Mouse (Mus musculus) hindbrain, postnatal 0 days (tissue): ENCODE results near the gene Tbc1d16. TPM values are rescaled to one million over a fixed set of nuclear protein-coding genes. Genes with fewer than 3 reads are reported as not detected.
A peak's percentile ranks its signal among the peaks of the same experiment; 100 is the strongest.

Experiments
- ATAC-seq: fragments of 200-750 bp; cut with Nextera tagmentation; 2 replicates; pipeline ENCODE4 v1.8.0; 2017; ENCODE audit warnings: mild to moderate bottlenecking, moderate TSS enrichment, moderate library complexity
- DNase-seq: peaks from one replicate; pipeline ENCODE4 v3.0.0-alpha.2; 2015; ENCODE audit warnings: low spot score
- H3K27ac ChIP-seq: fragments of 300-500 bp; sonication (generic); 2 replicates; pipeline ENCODE4 v1.5.1; 2014; ENCODE audit warnings: mild to moderate bottlenecking
- H3K27me3 ChIP-seq: fragments of 300-500 bp; sonication (generic); 2 replicates; pipeline ENCODE4 v1.6.1; 2014; ENCODE audit warnings: low read length, mixed read lengths; ENCODE audit not compliant: insufficient read depth
- H3K36me3 ChIP-seq: fragments of 300-500 bp; sonication (generic); 2 replicates; pipeline ENCODE4 v1.6.1; 2014; ENCODE audit warnings: low read length, mixed read lengths; ENCODE audit not compliant: insufficient read depth
- H3K4me1 ChIP-seq: fragments of 300-500 bp; sonication (generic); 2 replicates; pipeline ENCODE4 v1.6.1; 2014; ENCODE audit warnings: antibody characterized with exemption, low read length, mixed read lengths; ENCODE audit not compliant: insufficient read depth
- H3K4me2 ChIP-seq: fragments of 300-500 bp; sonication (generic); 2 replicates; pipeline ENCODE4 v1.6.1; 2014; ENCODE audit warnings: low read depth, mild to moderate bottlenecking, low read length, moderate library complexity, mixed read lengths
- H3K4me3 ChIP-seq: fragments of 300-500 bp; sonication (generic); 2 replicates; pipeline ENCODE4 v1.5.1; 2014; ENCODE audit warnings: low read length
- H3K9ac ChIP-seq: fragments of 300-500 bp; sonication (generic); replicated peaks from 2 replicates; pipeline ENCODE4 v1.6.1; 2014; ENCODE audit warnings: mild to moderate bottlenecking, low read length, moderate library complexity, mixed read lengths
- H3K9me3 ChIP-seq: fragments of 300-500 bp; sonication (generic); 2 replicates; pipeline ENCODE4 v1.6.1; 2016; ENCODE audit warnings: low read length, mixed read lengths
- CTCF ChIP-seq: IDR thresholded peaks from 2 replicates; pipeline ENCODE4 v1.5.1; 2016; ENCODE audit warnings: antibody characterized with exemption, control low read depth, low read depth
- WGBS: fragments of 180-500 bp; shearing (Covaris S2); extraction: QIAGEN DNeasy Blood & Tissue Kit; methylation state at CpG from one replicate; pipeline ENCODE4 v1.1.7; 2014; 5-methylcytosine and 5-hydroxymethylcytosine counted together
- polyA plus RNA-seq: library from polyadenylated mRNA; unstranded; fragments of >200 nt; fragmentation: Nextera tagmentation; extraction: Ambion mirVana; gene quantifications from 2 replicates; pipeline ENCODE4 v1.2.1, GENCODE M21; 2015
- total RNA-seq: library from RNA; depleted of rRNA; stranded (reverse); fragments of >200 nt; gene quantifications from 2 replicates; pipeline ENCODE4 v1.2.3, GENCODE M21; 2014

The Tbc1d16 gene
- total and polyA plus RNA-seq, 2 experiments from 2014 or later: 42.1 to 161 TPM

GRCm38 (mm10) chr11:119203423-119203822, 24.9 kb downstream of the Tbc1d16 start:
- peaks cover 14% of the 10 kb centered on the region for H3K36me3 ChIP-seq
- peaks cover 5% of the 10 kb centered on the region; the same call in 1 of the 2 replicates for H3K4me1 ChIP-seq
- no peak overlapping the region for H3K4me3 ChIP-seq
- no peak overlapping the region for H3K4me2 ChIP-seq
- H3K9ac ChIP-seq: no peak overlapping the region
- H3K27ac ChIP-seq: no peak overlapping the region
- ATAC-seq (0 out of 2 replicates have a peak, but pooled peaks have one; percentile 16), DNase-seq (no peak)
- WGBS: 46% methylated on average over 5 of the region's 5 CpGs
- no peaks in the 10 kb centered on the region for H3K27me3 ChIP-seq
- no peaks in the 10 kb centered on the region for H3K9me3 ChIP-seq
- peak; percentile 91 for TF ChIP-seq CTCF

- Histone ChIP-seq H3K9me3 (no peaks in the 10 kb centered on the region), H3K36me3 (no peaks in the 10 kb centered on the region), H3K4me3 (no peak overlapping the region), H3K9ac (no peak overlapping the region), H3K27me3 (no peaks in the 10 kb centered on the region), H3K4me2 (no peak overlapping the region), H3K4me1 (peaks cover 5% of the 10 kb centered on the region; the same call in 1 of the 2 replicates), H3K27ac (0 out of 2 replicates have a peak overlapping the region, but pooled peaks have one; percentile 73)
- TF ChIP-seq CTCF: no peak
- ATAC-seq (no peak), DNase-seq (no peak)
- 75% methylated on average over 4 of the region's 4 CpGs for WGBS
Measured at GRCm38 (mm10) chr11:119199233-119199601, 29.1 kb downstream of the Tbc1d16 start.

GRCm38 (mm10) chr11:119198564-119199232, 29.6 kb downstream of the Tbc1d16 start:
- H3K4me3 ChIP-seq: no peak overlapping the region
- no peak overlapping the region for H3K4me2 ChIP-seq
- H3K9ac ChIP-seq: no peak overlapping the region; the same call in 1 of the 2 replicates
- no peak for DNase-seq
- H3K4me1 ChIP-seq: peaks cover 5% of the 10 kb centered on the region; the same call in 1 of the 2 replicates
- H3K27me3 ChIP-seq: no peaks in the 10 kb centered on the region
- 43% methylated on average over 26 of the region's 26 CpGs for WGBS
- H3K9me3 ChIP-seq: no peaks in the 10 kb centered on the region
- no peaks in the 10 kb centered on the region for H3K36me3 ChIP-seq
- ATAC-seq: no peak
- H3K27ac ChIP-seq: peak overlapping the region; percentile 73
- TF ChIP-seq CTCF: peak; percentile 59

DNA sequence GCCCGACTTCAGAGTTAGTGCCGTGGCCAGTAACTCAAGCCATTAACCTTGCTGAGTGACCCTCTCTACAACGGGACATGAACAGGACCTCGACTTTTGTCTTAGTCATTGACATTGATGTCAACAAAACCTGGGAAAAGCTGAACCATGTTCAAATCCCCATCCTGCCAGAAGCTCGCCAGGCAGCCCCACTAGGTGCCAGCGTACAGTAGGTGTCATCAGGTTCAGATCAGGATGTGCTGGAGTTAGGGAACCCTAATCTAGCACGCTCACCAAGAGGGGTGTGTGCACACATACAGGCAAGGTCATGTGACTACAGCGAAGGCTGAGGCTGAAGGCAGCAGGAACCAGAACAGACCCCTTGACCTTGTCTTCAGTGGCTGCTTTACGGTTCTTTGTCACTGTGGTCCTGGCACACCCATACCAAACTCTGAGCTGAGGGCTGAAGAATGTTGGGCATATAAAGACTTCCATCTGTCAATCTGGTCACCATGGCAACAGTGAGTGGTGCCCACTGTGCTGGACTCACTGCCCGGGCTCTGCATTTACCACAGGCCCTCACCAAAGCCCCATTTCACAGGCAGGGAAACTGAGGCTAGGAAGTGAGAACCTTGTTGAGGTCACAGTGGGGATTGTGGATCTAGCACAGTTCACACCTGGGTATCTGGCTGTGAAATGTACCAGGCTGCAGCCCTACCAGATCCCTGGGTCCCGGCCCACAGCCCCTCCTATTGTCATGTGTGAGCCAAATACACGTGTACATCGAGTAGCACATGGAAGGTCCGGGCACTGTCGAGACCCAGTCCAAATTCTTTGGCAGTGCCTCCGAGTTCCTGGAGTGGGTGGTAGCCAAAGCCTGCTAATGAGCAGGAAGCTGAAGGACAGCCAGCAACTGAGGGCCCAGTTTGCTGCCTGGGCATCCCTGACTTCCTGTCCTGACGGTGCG, 30.4 kb downstream of the Tbc1d16 start:
- Histone ChIP-seq H3K4me1 (peaks cover 5% of the 10 kb centered on the region; the same call in 1 of the 2 replicates), H3K9me3 (no peaks in the 10 kb centered on the region), H3K9ac (no peak overlapping the region; the same call in 1 of the 2 replicates), H3K36me3 (no peaks in the 10 kb centered on the region), H3K27ac (peak overlapping the region; percentile 73), H3K27me3 (no peaks in the 10 kb centered on the region), H3K4me3 (no peak overlapping the region), H3K4me2 (no peak overlapping the region)
- 59% methylated on average over 18 of the region's 18 CpGs for WGBS
- DNase-seq (peak; percentile 61), ATAC-seq (peak; percentile 65)
- TF ChIP-seq CTCF: no peak

GRCm38 (mm10) chr11:119192605-119193004, 35.7 kb downstream of the Tbc1d16 start:
- H3K4me1 ChIP-seq: peaks cover 7% of the 10 kb centered on the region
- 81% methylated on average over 9 of the region's 9 CpGs for WGBS
- H3K9ac ChIP-seq: no peak overlapping the region
- no peak overlapping the region for H3K27ac ChIP-seq
- H3K27me3 ChIP-seq: no peaks in the 10 kb centered on the region
- no peaks in the 10 kb centered on the region for H3K9me3 ChIP-seq
- no peak for TF ChIP-seq CTCF
- ATAC-seq (no peak), DNase-seq (no peak)
- H3K36me3 ChIP-seq: no peaks in the 10 kb centered on the region
- H3K4me2 ChIP-seq: no peak overlapping the region
- H3K4me3 ChIP-seq: no peak overlapping the region

GRCm38 (mm10) chr11:119192176-119192575, 36.1 kb downstream of the Tbc1d16 start:
- H3K4me2 ChIP-seq: no peak overlapping the region
- H3K27ac ChIP-seq: no peak overlapping the region
- H3K36me3 ChIP-seq: no peaks in the 10 kb centered on the region
- H3K4me1 ChIP-seq: peaks cover 10% of the 10 kb centered on the region
- H3K9ac ChIP-seq: no peak overlapping the region
- no peak for TF ChIP-seq CTCF
- no peak for DNase-seq
- H3K27me3 ChIP-seq: no peaks in the 10 kb centered on the region
- no peak for ATAC-seq
- no peak overlapping the region for H3K4me3 ChIP-seq
- no peaks in the 10 kb centered on the region for H3K9me3 ChIP-seq
- 91% methylated on average over 5 of the region's 5 CpGs for WGBS
